Mouse (Mus musculus) intestine, postnatal 0 days (tissue): ENCODE results near the gene Hist2h2aa2. TPM values are rescaled to one million over a fixed set of nuclear protein-coding genes. Genes with fewer than 3 reads are reported as not detected.
"Not testable (repeated sequence)": the region's sequence is repeated elsewhere in the genome, so short reads cannot be mapped to it uniquely, and the experiment has no call there.

Source experiments
- ATAC-seq: fragments of 200-750 bp; cut with Nextera tagmentation; 2 replicates; pipeline ENCODE4 v1.8.0; 2017; ENCODE audit warnings: mild to moderate bottlenecking, moderate TSS enrichment, moderate library complexity
- H3K27ac ChIP-seq: fragments of 300-500 bp; sonication (generic); 2 replicates; pipeline ENCODE4 v1.5.1; 2014; ENCODE audit warnings: mild to moderate bottlenecking, low read depth, low read length, moderate library complexity
- H3K27me3 ChIP-seq: fragments of 300-500 bp; sonication (generic); replicated peaks from 2 replicates; pipeline ENCODE4 v1.6.1; 2014; ENCODE audit warnings: low read length, mixed read lengths; ENCODE audit not compliant: control insufficient read depth, insufficient read depth
- H3K36me3 ChIP-seq: fragments of 300-500 bp; sonication (generic); 2 replicates; pipeline ENCODE4 v1.6.1; 2014; ENCODE audit warnings: mild to moderate bottlenecking, moderate library complexity; ENCODE audit not compliant: control insufficient read depth, insufficient read depth
- H3K4me1 ChIP-seq: fragments of 300-500 bp; sonication (generic); replicated peaks from 2 replicates; pipeline ENCODE4 v1.6.1; 2014; ENCODE audit warnings: antibody characterized with exemption, low read length, mixed read lengths; ENCODE audit not compliant: control insufficient read depth, insufficient read depth
- H3K4me2 ChIP-seq: fragments of 300-500 bp; sonication (generic); replicated peaks from 2 replicates; pipeline ENCODE4 v1.6.1; 2014; ENCODE audit warnings: low read depth, mild to moderate bottlenecking, moderate library complexity
- H3K4me3 ChIP-seq: fragments of 300-500 bp; sonication (generic); 2 replicates; pipeline ENCODE4 v1.5.1; 2014; ENCODE audit warnings: low read depth, low read length
- H3K9ac ChIP-seq: fragments of 300-500 bp; sonication (generic); 2 replicates; pipeline ENCODE4 v1.6.1; 2014; ENCODE audit warnings: mild to moderate bottlenecking, low read depth, low read length
- H3K9me3 ChIP-seq: fragments of 300-500 bp; sonication (generic); 2 replicates; pipeline ENCODE4 v1.6.1; 2016; ENCODE audit warnings: mixed run types; ENCODE audit not compliant: control insufficient read depth
- CTCF ChIP-seq: sonication (generic); IDR thresholded peaks from 2 replicates; pipeline ENCODE4 v1.5.1; 2016; ENCODE audit warnings: low read depth, mild to moderate bottlenecking, control low read depth, antibody characterized with exemption, moderate library complexity
- WGBS: fragments of 180-500 bp; shearing (Covaris S2); extraction: QIAGEN DNeasy Blood & Tissue Kit; methylation state at CpG from one replicate; pipeline ENCODE4 v1.1.7; 2014; 5-methylcytosine and 5-hydroxymethylcytosine counted together
- polyA plus RNA-seq: library from polyadenylated mRNA; unstranded; fragments of >200 nt; fragmentation: Nextera tagmentation; extraction: Ambion mirVana; gene quantifications from 2 replicates; pipeline ENCODE4 v1.2.1, GENCODE M21; 2015

Gene Hist2h2aa2
- polyA plus RNA-seq, 1 experiment from 2014 or later = 87.4 TPM

GRCm38 (mm10) chr3:96251787-96252186, 11.7 kb upstream of the Hist2h2aa2 start:
- no peak for TF ChIP-seq CTCF

DNA sequence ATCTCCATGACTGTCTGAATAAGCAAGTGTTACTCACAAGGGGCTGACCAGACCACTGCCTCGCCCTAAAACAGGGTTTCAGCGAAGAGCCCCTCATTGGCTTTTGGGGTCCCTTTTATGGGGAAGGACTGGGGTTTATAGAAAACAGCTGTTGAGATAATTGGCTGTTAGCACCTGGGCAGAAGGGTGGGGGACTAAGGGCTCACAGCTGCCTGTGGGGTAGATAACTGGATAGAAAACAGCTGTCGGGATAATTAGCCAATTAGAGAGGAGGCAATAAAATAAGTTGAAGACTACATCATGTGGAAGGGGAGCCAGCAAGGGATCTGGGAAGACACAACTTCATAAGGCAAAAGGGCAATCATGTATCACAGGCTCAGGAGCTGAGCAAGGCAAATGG, 10.8 kb upstream of the Hist2h2aa2 start:
- Histone ChIP-seq H3K9me3 (no peaks in the 10 kb centered on the region), H3K36me3 (no peaks in the 10 kb centered on the region), H3K27ac (no peak overlapping the region), H3K4me2 (no peak overlapping the region), H3K9ac (no peak overlapping the region), H3K27me3 (no peaks in the 10 kb centered on the region), H3K4me3 (no peak overlapping the region), H3K4me1 (no peaks in the 10 kb centered on the region)
- TF ChIP-seq CTCF = no peak
- WGBS = 52% methylated on average over 3 of the region's 3 CpGs
- ATAC-seq = no peak

More at GRCm38 (mm10) chr3:96251787-96252186, 11.7 kb upstream of the Hist2h2aa2 start:
- no peaks in the 10 kb centered on the region for H3K27me3 ChIP-seq
- H3K4me2 ChIP-seq = no peak overlapping the region
- no peaks in the 10 kb centered on the region for H3K4me1 ChIP-seq
- no peak overlapping the region for H3K4me3 ChIP-seq
- no peak overlapping the region for H3K9ac ChIP-seq
- H3K36me3 ChIP-seq = no peaks in the 10 kb centered on the region
- WGBS = 85% methylated on average over 3 of the region's 3 CpGs
- no peak for ATAC-seq
- H3K27ac ChIP-seq = no peak overlapping the region
- no peaks in the 10 kb centered on the region for H3K9me3 ChIP-seq

DNA sequence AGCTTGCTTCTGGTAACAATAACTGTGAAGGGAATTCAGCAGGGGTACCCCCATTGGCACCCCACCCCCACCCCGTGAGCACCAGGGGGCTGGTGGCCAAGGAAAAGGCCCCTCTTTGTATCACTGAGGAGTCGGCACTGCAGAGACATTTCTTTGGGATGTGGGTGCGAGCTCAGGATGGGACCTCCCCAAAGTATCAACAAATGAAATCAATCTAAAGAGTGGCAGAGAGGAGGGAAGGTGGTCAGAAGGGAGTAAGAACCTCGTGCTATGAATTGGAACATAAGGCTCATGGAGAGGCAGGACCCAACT, 8.9 kb upstream of the Hist2h2aa2 start:
- H3K4me3 ChIP-seq = no peak overlapping the region
- H3K27me3 ChIP-seq = no peaks in the 10 kb centered on the region
- H3K9me3 ChIP-seq = no peaks in the 10 kb centered on the region
- H3K36me3 ChIP-seq = no peaks in the 10 kb centered on the region
- 47% methylated on average over 4 of the region's 4 CpGs for WGBS
- no peak for TF ChIP-seq CTCF
- no peak overlapping the region for H3K27ac ChIP-seq
- 0 out of 2 replicates have a peak overlapping the region, but pooled peaks have one; percentile 56 for H3K4me2 ChIP-seq
- H3K9ac ChIP-seq = no peak overlapping the region; the same call in 1 of the 2 replicates
- peaks cover 6% of the 10 kb centered on the region for H3K4me1 ChIP-seq
- no peak for ATAC-seq

GRCm38 (mm10) chr3:96248141-96249033, 8.3 kb upstream of the Hist2h2aa2 start:
- Histone ChIP-seq H3K9ac (no peak overlapping the region; the same call in 1 of the 2 replicates), H3K27ac (no peak overlapping the region), H3K4me2 (peak overlapping the region; percentile 56), H3K9me3 (no peaks in the 10 kb centered on the region), H3K27me3 (no peaks in the 10 kb centered on the region), H3K4me3 (0 out of 2 replicates have a peak overlapping the region, but pooled peaks have one; percentile 6), H3K36me3 (no peaks in the 10 kb centered on the region), H3K4me1 (peaks cover 12% of the 10 kb centered on the region)
- no peak for TF ChIP-seq CTCF
- no peak for ATAC-seq
- WGBS = 25% methylated on average over 6 of the region's 6 CpGs

DNA sequence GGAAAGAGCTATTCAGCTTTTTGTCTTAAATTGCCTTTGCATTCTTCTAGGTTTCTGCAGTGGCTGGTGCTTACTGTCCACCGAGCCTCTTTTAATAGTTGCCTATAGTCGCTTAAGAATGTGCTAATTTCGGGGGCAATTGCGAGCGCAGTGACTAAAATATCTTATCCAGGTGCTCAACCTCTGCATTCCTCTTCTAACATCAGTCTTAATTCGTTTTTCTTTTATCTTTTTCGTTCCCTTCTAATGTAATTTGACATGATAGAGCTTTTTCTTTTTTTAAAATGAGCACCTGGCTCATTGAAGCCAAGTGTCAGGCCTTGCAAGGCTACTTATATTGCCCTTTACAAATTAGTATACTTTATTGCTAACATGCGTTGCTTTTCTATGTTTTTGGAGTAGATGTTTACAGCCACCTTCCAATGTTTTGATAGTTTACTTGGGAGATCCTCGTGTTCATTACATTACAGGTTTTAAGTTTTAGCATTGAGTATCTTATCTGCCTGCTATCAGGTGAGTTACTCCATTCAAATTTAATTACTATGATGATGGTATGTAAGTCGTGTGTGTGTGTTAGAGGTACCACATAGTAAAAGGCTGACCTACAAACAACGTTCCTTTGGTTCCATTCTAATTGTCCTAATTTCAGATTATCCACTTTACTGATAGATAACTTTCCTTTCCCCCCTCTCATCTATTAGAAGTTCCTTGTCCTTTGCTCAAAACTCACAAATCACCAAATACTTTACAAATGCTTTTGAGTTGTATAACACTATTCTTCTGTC, 7.5 kb upstream of the Hist2h2aa2 start:
- TF ChIP-seq CTCF = no peak
- Histone ChIP-seq H3K27me3 (no peaks in the 10 kb centered on the region), H3K4me2 (peak overlapping the region; percentile 56), H3K4me3 (peak overlapping the region; percentile 24), H3K27ac (no peak overlapping the region), H3K9me3 (no peaks in the 10 kb centered on the region), H3K9ac (no peak overlapping the region), H3K36me3 (no peaks in the 10 kb centered on the region), H3K4me1 (peaks cover 12% of the 10 kb centered on the region)
- 3% methylated on average over 11 of the region's 11 CpGs for WGBS
- ATAC-seq = no peak

DNA sequence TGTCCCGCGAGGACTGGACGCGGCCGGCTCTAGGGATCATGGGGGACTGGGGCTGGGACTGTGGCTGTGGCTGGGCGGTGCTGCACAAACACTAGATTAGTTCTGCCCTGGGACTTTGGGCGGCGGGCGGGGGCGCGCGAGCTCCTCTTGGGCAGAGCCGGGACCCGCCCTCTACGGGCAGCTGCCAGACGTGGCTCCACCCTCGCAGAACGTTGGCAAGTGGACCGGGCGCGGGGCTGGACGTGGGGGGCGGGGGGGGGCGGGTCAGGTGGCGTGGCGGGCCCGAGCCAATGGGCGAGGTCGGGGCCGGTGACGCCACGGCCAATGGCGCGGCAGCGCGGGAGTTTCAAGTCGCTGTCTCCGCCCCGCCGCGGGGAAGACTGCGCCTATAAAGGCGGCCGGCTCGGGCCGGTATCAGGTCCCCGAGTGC, 6.4 kb upstream of the Hist2h2aa2 start, which contains the start of gene Hist2h3c1:
TSS of gene Hist2h3c1 (plus strand) at position 259 of the 430 bp plus-strand sequence.
- not testable (repeated sequence) for H3K9ac ChIP-seq, H3K9me3 ChIP-seq, H3K36me3 ChIP-seq, H3K27me3 ChIP-seq, H3K27ac ChIP-seq
- Histone ChIP-seq H3K4me1 (peaks cover 12% of the 10 kb centered on the region), H3K4me3 (peak within 1 kb of the TSS; percentile 24), H3K4me2 (peak within 1 kb of the TSS; percentile 56)
- 0% methylated on average over 1 of the region's 47 CpGs for whole genome bisulfite sequencing
- ATAC-seq = peak; percentile 90

GRCm38 (mm10) chr3:96246018-96246417, 5.9 kb upstream of the Hist2h2aa2 start:
- not testable (repeated sequence) for H3K9me3 ChIP-seq, H3K9ac ChIP-seq, H3K27me3 ChIP-seq, H3K27ac ChIP-seq, H3K36me3 ChIP-seq, ATAC-seq
- Histone ChIP-seq H3K4me2 (0 out of 2 replicates have a peak overlapping the region, but pooled peaks have one; percentile 41), H3K4me1 (peaks cover 12% of the 10 kb centered on the region), H3K4me3 (0 out of 2 replicates have a peak overlapping the region, but pooled peaks have one; percentile 23)
- 2% methylated on average over 10 of the region's 21 CpGs for WGBS

DNA sequence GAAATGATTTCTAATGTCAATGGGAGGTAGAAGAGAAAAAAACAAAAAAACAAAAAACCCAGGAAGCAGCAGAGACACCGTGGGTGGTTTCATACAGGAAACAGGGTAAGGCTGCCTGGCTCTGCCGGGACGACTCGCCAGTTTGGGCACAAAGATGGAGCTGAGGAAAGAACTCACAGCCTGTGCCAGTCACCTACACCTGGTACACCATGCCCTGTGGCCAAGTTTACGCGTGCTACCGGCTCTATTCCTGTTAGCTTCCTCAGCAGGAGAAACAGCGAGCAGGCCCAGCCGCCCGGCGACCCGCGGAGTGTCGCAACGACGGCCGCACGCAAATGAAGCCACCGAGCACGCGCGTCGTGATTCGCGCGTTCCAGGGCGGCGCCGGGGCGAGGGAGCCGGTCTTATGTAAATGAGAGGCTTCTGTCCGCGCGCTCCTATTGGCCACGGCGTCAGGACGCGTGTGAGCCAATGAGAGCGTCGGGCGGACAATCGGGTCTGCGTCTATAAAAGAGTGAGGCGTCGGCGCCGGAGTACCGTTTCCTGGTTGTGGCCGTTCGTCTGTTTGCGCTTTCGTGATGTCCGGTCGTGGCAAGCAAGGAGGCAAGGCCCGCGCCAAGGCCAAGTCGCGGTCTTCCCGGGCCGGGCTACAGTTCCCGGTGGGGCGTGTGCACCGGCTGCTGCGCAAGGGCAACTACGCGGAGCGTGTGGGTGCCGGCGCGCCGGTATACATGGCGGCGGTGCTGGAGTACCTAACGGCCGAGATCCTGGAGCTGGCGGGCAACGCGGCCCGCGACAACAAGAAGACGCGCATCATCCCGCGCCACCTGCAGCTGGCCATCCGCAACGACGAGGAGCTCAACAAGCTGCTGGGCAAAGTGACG, 5.2 kb upstream of the Hist2h2aa2 start, which contains the start of gene Hist2h2aa1:
TSS of gene Hist2h2aa1 (plus strand) at position 495 of the 884 bp plus-strand sequence.
- Histone ChIP-seq H3K4me1 (peaks cover 12% of the 10 kb centered on the region), H3K4me2 (peak within 1 kb of the TSS; percentile 78), H3K9ac (peak within 1 kb of the TSS; percentile 62), H3K27ac (peak within 1 kb of the TSS; percentile 87), H3K4me3 (peak within 1 kb of the TSS; percentile 43)
- WGBS = under 1% methylated on average over 21 of the region's 88 CpGs
- not testable (repeated sequence) for H3K36me3 ChIP-seq, H3K9me3 ChIP-seq, H3K27me3 ChIP-seq
- peak; percentile 84 for ATAC-seq
